Mouse (Mus musculus) forebrain, embryonic 12.5 days (tissue): Measurements from ENCODE around the gene Ptprj. TPM values are rescaled to one million over a fixed set of nuclear protein-coding genes. Genes with fewer than 3 reads are reported as not detected.
A peak's percentile ranks its signal among the peaks of the same experiment; 100 is the strongest.

ENCODE experiments used
- ATAC-seq: fragments of 200-750 bp; cut with Nextera tagmentation; 2 replicates; pipeline ENCODE4 v1.8.0; 2017; ENCODE audit warnings: moderate TSS enrichment; ENCODE audit not compliant: low FRiP score
- H3K27ac ChIP-seq: fragments of 300-500 bp; sonication (generic); 2 replicates; pipeline ENCODE4 v1.5.1; 2016; ENCODE audit warnings: mild to moderate bottlenecking
- H3K27me3 ChIP-seq: fragments of 300-500 bp; sonication (generic); 2 replicates; pipeline ENCODE4 v1.6.1; 2016; ENCODE audit warnings: mild to moderate bottlenecking
- H3K36me3 ChIP-seq: fragments of 300-500 bp; sonication (generic); replicated peaks from 2 replicates; pipeline ENCODE4 v1.6.1; 2016; ENCODE audit warnings: mild to moderate bottlenecking
- H3K4me1 ChIP-seq: fragments of 300-500 bp; sonication (generic); 2 replicates; pipeline ENCODE4 v1.6.1; 2016
- H3K4me2 ChIP-seq: fragments of 300-500 bp; sonication (generic); 2 replicates; pipeline ENCODE4 v1.6.1; 2016; ENCODE audit warnings: mild to moderate bottlenecking, moderate library complexity
- H3K4me3 ChIP-seq: fragments of 300-500 bp; sonication (generic); replicated peaks from 2 replicates; pipeline ENCODE4 v1.5.1; 2016; ENCODE audit warnings: mild to moderate bottlenecking
- H3K9ac ChIP-seq: fragments of 300-500 bp; sonication (generic); 2 replicates; pipeline ENCODE4 v1.6.1; 2016; ENCODE audit warnings: mild to moderate bottlenecking
- H3K9me3 ChIP-seq: fragments of 300-500 bp; sonication (generic); 2 replicates; pipeline ENCODE4 v1.6.1; 2016
- WGBS: fragments of 180-500 bp; shearing (Covaris S2); methylation state at CpG from one replicate; pipeline ENCODE4 v1.1.7; 2016; 5-methylcytosine and 5-hydroxymethylcytosine counted together
- polyA plus RNA-seq: library from polyadenylated mRNA; unstranded; fragments of >200 nt; fragmentation: Nextera tagmentation; extraction: Ambion mirVana; gene quantifications from 2 replicates; pipeline ENCODE4 v1.2.1, GENCODE M21; 2016

Gene Ptprj
- 2.1 and 2.7 TPM in 2 replicates for polyA plus RNA-seq

DNA sequence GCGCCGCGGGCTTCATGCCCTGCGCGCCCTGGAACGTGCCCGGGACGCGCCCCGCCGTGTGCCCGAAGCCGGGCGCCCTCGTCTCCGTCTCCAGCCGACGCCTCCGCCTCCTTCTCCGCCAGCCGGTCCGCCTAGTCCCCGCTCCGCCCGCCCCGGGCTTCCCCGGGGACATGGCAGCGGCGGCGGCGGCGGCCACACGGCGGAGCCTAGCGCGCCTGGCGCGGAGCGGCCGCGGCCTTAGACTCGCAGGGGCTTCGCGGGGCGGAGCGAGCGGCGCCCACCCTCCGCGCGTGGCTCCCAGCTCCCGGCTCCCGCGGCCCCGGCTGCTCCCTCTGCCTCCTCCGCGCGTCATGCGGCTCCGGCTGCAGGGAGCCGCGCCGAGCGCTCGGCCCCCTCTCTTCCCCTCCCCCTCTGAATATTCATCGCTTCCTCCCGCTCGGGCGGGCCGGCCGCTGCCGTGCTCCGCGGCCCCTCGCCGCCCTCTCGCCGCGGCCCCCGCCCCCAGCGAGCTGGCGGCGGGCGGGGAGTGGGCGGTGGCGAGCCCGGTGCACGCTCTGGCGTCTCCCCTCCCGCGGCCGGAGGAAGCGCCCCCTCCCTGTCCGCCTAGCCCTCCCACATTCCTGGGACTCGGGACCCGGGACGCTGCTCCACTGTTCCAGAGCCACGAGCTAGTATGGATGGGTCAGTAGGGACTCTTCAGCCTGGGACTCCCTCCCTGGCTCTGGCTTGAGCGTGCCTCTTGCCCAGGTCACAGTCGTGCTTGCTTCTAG, at the start of gene Ptprj:
Gene Ptprj (minus strand): TSS at position 412 of the 770 bp plus-strand sequence.
- peak within 1 kb of the TSS; percentile 92 for H3K9ac ChIP-seq
- no peaks in the 10 kb centered on the region for H3K9me3 ChIP-seq
- under 1% methylated on average over 73 of the region's 100 CpGs for WGBS
- H3K36me3 ChIP-seq, result no peaks in the 10 kb centered on the region
- H3K4me1 ChIP-seq, result peaks cover 8% of the 10 kb centered on the region
- ATAC-seq, result peak; percentile 88
- H3K4me2 ChIP-seq, result peak within 1 kb of the TSS; percentile 97
- peaks cover 9% of the 10 kb centered on the region; the same call in 1 of the 2 replicates for H3K27me3 ChIP-seq
- H3K27ac ChIP-seq, result peak within 1 kb of the TSS; percentile 83
- peak within 1 kb of the TSS; percentile 83 for H3K4me3 ChIP-seq

DNA sequence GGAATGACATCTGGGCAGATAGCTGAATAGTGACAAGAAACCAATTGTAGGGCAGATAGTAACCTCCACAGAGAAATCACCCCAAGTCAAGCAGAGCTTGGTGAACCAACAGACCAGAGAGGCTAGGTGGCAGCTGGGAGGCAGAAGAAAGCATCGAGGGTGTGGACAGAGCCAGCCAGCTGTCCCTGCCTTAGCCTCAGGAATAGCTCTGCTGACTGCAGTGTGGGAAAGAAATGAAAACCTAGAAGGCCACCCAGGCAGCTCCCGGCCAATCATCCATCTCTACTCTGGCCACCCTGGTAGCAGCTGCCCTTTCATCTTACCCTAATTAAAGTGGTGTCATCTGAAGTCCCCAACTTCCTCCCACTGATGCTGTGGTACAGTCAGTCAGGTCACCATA, 49.1 kb upstream of the Ptprj start:
- 68% methylated on average over 2 of the region's 2 CpGs for WGBS
- Histone ChIP-seq H3K9me3 (no peaks in the 10 kb centered on the region), H3K27ac (no peak overlapping the region), H3K4me3 (no peak overlapping the region), H3K9ac (no peak overlapping the region), H3K27me3 (no peaks in the 10 kb centered on the region), H3K36me3 (no peaks in the 10 kb centered on the region), H3K4me1 (no peaks in the 10 kb centered on the region), H3K4me2 (no peak overlapping the region)
- no peak for ATAC-seq

DNA sequence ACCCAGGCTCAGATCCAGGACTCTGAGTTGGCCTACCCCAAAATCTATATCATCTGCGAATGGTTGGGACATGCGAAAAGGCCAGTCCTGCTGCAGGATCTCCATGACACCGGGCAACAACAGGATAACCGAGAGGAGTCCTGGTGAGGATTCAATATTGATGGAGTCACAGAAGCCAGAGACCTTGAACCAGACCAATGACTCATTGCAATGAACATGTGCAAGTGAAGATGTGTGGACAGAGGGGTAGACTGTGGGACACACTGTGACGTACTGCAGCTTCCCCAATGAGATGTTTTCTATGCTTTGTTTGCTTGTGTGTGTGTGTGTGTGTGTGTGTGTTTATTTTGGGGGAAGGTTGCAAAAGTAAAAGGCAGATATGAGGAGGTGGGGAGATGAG, 47.8 kb upstream of the Ptprj start:
- Histone ChIP-seq H3K4me3 (no peak overlapping the region), H3K36me3 (no peaks in the 10 kb centered on the region), H3K4me2 (no peak overlapping the region), H3K9ac (no peak overlapping the region), H3K27ac (no peak overlapping the region), H3K27me3 (no peaks in the 10 kb centered on the region), H3K9me3 (no peaks in the 10 kb centered on the region), H3K4me1 (no peaks in the 10 kb centered on the region)
- ATAC-seq, result no peak
- 89% methylated on average over 5 of the region's 5 CpGs for WGBS

DNA sequence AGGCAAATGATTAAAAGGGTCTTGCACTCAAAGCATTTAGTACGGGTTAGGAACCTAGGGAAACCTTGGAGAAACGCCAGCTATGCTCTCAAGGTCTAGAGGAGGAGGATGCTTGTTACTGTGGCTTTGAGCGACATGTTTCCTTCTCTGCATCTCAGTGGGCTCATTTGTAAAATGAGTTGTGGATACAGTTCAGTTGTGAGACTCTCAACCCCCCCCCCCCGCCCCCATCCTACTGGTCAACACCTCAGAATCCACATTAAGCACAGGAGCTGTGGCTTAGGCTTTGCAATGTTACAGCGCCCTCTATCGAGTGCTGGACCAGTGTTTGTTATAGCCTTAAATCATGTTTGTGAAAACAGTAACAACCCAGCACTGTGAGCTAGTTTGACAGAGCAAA, 44.5 kb upstream of the Ptprj start:
- Histone ChIP-seq H3K27me3 (no peaks in the 10 kb centered on the region), H3K4me2 (no peak overlapping the region), H3K9ac (no peak overlapping the region), H3K9me3 (no peaks in the 10 kb centered on the region), H3K36me3 (no peaks in the 10 kb centered on the region), H3K4me1 (no peaks in the 10 kb centered on the region), H3K4me3 (no peak overlapping the region), H3K27ac (no peak overlapping the region)
- 0 out of 2 replicates have a peak, but pooled peaks have one; percentile 46 for ATAC-seq
- 12% methylated on average over 6 of the region's 6 CpGs for WGBS

DNA sequence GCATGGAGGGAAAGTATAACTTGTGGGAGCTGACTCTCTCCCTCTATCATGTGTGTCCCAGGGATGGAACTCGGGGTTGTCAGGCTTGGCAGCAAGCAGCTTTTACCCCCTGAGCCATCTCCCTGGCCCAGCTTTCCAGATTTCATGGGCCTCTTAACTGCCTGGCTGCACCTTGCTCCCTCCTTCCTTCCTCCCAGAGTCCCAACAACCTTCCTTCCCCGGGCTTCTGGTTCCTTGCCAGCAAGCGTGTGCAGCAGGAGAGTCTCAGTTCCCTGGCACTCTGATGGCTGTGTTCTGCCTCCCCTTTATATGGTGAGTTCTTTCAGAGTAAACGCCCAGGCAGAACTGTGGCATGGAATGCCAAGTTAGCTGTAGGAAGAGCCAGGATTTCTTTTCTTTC, 43.9 kb upstream of the Ptprj start:
- no peak; the same call in 1 of the 2 replicates for ATAC-seq
- no peak overlapping the region for H3K4me3 ChIP-seq
- H3K27me3 ChIP-seq, result no peaks in the 10 kb centered on the region
- H3K36me3 ChIP-seq, result no peaks in the 10 kb centered on the region
- H3K9me3 ChIP-seq, result no peaks in the 10 kb centered on the region
- H3K4me1 ChIP-seq, result no peaks in the 10 kb centered on the region
- no peak overlapping the region for H3K27ac ChIP-seq
- no peak overlapping the region for H3K9ac ChIP-seq
- no peak overlapping the region for H3K4me2 ChIP-seq
- 43% methylated on average over 4 of the region's 4 CpGs for WGBS

DNA sequence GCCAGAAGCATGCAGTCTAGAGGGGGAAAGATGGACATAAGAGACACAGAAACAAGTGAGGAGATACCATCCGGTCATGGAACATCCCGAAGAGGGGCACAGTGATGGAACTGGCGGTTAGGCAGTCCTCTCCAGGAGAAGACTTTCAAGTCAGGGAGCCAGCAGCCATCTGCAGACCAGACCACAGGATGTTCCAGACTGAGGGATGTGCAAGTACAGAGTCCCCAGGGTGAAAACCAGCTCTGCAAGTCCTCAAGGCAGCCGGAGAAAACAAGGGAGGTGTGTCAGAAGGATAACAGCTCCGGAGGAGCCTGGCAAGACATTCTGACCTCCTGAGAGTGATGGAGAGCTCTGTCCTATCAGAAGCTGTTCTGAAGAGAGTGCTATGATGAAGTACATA, 40.4 kb upstream of the Ptprj start:
- Histone ChIP-seq H3K4me1 (no peaks in the 10 kb centered on the region), H3K9me3 (no peaks in the 10 kb centered on the region), H3K36me3 (no peaks in the 10 kb centered on the region), H3K9ac (no peak overlapping the region), H3K27ac (no peak overlapping the region), H3K27me3 (no peaks in the 10 kb centered on the region), H3K4me3 (no peak overlapping the region), H3K4me2 (no peak overlapping the region)
- 83% methylated on average over 5 of the region's 5 CpGs for WGBS
- no peak for ATAC-seq

DNA sequence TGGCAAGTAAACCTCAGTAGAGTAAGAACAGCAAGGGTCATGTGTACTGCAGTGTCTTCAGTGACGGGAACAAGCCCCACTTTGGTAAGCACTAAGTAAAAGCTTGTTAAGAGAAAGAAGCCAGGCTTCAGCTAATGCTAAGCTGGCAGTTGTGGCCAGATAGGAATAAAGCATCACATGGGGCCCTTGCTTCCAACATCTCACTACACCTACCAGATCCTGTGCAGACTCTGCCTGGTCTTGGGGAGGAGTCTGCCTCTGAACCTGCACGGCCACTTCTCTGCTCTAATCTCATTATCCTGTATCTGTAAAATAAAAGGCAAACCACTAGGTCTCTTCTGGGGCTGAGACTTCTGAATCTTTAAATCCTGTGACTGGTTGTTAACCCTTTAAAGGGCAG, 39.2 kb upstream of the Ptprj start:
- no peak overlapping the region for H3K4me2 ChIP-seq
- no peaks in the 10 kb centered on the region for H3K4me1 ChIP-seq
- H3K9me3 ChIP-seq, result no peaks in the 10 kb centered on the region
- no peaks in the 10 kb centered on the region for H3K27me3 ChIP-seq
- no peaks in the 10 kb centered on the region for H3K36me3 ChIP-seq
- ATAC-seq, result no peak
- no peak overlapping the region for H3K27ac ChIP-seq
- no peak overlapping the region; the same call in 1 of the 2 replicates for H3K9ac ChIP-seq
- H3K4me3 ChIP-seq, result no peak overlapping the region
- 23% methylated on average over 2 of the region's 2 CpGs for WGBS

DNA sequence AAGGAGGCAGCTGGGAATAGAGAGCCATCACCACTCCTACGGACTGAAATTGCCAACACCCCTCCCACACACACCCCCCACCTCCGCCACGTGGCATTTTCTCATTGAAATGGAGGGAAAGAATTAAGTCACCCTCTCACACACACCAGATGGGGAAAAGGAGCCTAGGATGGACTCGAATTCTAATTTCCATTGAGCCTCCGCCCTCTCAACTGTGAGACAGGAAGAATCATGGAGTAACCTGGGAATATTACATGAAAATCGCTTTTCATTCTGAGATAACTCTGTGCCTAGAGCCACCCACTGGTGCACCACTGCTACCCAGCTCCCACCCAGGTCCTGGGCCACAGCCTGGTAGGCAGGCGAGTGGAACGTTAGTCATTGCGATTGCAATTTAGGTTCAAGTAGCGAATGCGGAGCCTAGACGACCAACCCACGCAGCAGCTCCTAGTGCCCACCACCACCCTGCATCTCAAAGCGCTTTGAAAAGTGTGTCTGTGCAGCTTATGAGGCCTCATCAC, 34.3 kb upstream of the Ptprj start:
- H3K9ac ChIP-seq, result no peak overlapping the region
- ATAC-seq, result no peak
- no peaks in the 10 kb centered on the region for H3K4me1 ChIP-seq
- no peaks in the 10 kb centered on the region for H3K27me3 ChIP-seq
- H3K9me3 ChIP-seq, result no peaks in the 10 kb centered on the region
- 86% methylated on average over 14 of the region's 14 CpGs for WGBS
- no peak overlapping the region for H3K4me2 ChIP-seq
- H3K36me3 ChIP-seq, result no peaks in the 10 kb centered on the region
- H3K4me3 ChIP-seq, result no peak overlapping the region
- H3K27ac ChIP-seq, result no peak overlapping the region

DNA sequence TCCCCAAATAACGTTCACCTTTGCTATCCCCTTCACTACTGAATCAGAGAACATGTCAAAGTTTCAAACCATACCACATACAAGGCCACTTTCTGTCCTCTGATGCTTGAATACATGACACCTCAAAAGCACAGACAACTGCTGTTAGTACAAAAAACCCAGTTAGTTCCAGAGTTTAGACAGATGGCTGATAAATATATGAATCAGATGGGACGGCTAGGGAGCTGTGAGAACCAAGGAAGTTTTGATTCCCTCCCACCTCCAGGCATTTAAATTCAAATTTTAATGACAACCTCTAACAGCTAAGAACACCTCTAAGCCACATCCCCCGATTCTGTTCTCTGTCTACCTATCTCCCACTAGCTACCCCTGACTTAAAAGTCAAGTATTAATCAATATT, 33.1 kb upstream of the Ptprj start:
- no peak overlapping the region for H3K4me2 ChIP-seq
- no peaks in the 10 kb centered on the region for H3K9me3 ChIP-seq
- no peak overlapping the region for H3K27ac ChIP-seq
- H3K4me1 ChIP-seq, result no peaks in the 10 kb centered on the region
- no peak overlapping the region for H3K4me3 ChIP-seq
- H3K27me3 ChIP-seq, result no peaks in the 10 kb centered on the region
- WGBS, result 84% methylated on average over 3 of the region's 3 CpGs
- no peak overlapping the region for H3K9ac ChIP-seq
- no peak for ATAC-seq
- H3K36me3 ChIP-seq, result no peaks in the 10 kb centered on the region

DNA sequence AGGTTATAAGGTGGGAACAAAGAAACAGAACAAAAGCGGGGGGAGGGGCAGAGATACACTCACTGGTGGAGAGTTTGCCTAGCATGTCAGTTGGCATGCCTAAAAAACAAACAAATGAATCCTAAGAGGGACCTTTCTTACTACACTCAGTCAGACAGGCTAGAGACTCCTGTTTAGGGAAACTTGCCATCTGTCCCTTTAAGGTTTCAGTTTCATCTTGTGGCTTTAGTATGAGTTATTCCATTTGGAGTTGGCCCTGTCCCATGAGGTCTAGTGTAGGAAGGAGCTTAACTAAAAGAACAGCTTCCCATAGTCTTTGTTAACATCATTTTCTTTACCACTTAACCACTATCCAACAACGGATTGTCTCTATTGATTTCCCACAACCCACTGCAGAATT, 32.6 kb upstream of the Ptprj start:
- H3K36me3 ChIP-seq, result no peaks in the 10 kb centered on the region
- no peak overlapping the region for H3K27ac ChIP-seq
- H3K9ac ChIP-seq, result no peak overlapping the region
- H3K4me3 ChIP-seq, result no peak overlapping the region
- no peaks in the 10 kb centered on the region for H3K27me3 ChIP-seq
- ATAC-seq, result no peak
- 80% methylated on average over 2 of the region's 2 CpGs for WGBS
- no peaks in the 10 kb centered on the region for H3K4me1 ChIP-seq
- no peaks in the 10 kb centered on the region for H3K9me3 ChIP-seq
- no peak overlapping the region for H3K4me2 ChIP-seq

DNA sequence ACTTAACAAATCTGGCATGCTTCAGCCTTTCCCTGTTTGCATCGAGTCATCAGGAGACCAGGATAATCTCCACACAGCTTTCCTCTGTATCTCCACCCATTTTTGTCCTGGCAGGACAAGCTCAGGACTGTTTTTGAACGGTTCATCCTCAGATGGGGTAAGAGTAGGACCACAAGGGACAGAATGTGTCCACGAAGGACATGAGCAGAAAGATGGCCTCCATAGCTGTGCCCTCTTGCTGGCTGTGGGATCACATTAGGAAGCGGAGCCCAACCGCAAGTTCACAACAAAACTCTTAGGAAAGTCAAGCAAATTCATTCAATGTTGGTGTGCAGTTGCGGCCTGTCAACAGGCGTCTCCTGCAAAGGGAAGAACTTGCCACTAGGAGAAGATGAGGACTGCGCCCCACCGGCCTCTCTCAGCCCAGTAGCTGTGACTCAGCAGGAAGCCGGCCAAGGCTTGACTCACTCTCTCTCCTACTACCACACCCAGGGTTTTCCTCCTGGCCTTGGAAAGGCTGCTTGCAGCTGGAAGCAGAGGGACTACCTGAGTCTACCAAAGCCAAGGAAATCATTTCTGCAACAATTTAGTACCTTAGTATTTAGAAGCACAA, 31.6 kb upstream of the Ptprj start:
- no peak overlapping the region for H3K27ac ChIP-seq
- no peak for ATAC-seq
- WGBS, result 87% methylated on average over 10 of the region's 10 CpGs

DNA sequence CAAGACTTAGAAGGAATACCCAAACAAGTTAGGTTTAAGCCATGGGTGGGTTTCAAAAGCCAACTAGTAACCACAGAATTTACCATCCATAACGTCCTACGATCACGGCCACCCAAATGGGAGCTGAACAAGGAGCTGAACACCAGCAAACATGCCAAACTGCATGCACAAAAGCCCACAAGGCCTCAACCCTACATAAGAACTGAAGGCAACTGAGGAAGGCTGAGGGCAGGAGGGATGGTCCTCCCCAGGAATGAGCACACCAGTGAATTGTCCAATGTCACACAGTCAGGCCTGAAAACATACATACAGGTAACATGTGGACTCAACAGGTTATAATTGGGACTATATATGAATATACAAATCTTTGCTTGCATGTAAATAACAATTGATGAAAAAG, 20.6 kb upstream of the Ptprj start:
- Histone ChIP-seq H3K4me2 (no peak overlapping the region), H3K36me3 (no peaks in the 10 kb centered on the region), H3K9me3 (no peaks in the 10 kb centered on the region), H3K27ac (no peak overlapping the region), H3K27me3 (no peaks in the 10 kb centered on the region), H3K9ac (no peak overlapping the region), H3K4me1 (no peaks in the 10 kb centered on the region), H3K4me3 (no peak overlapping the region)
- WGBS, result 86% methylated on average over 3 of the region's 3 CpGs
- no peak for ATAC-seq

More for the DNA sequence above, 31.6 kb upstream of the Ptprj start:
- Histone ChIP-seq H3K4me2 (no peak overlapping the region), H3K9ac (no peak overlapping the region), H3K4me1 (no peaks in the 10 kb centered on the region), H3K4me3 (no peak overlapping the region), H3K9me3 (no peaks in the 10 kb centered on the region), H3K36me3 (no peaks in the 10 kb centered on the region), H3K27me3 (no peaks in the 10 kb centered on the region)

DNA sequence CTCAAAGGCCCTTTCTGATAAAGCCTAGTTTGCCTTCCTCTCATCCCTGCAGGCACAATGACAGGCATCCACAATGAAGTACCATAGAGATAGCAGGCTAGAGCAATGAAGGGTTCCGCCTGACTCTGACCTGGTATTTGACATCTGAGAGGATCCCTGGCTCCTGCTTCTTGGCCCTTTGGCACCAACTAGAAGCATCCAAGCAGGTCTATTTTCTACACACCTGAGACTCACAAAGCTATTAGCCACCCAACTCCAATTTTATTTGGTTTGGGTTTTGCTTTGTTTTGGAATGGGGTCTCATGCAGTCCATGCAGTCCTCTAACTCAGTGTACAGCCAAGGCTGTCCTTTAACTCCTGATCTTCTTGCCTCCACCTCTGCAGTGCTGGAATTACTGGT, 7.7 kb upstream of the Ptprj start:
- 97% methylated on average over 1 of the region's 1 CpGs for WGBS
- Histone ChIP-seq H3K9me3 (no peaks in the 10 kb centered on the region), H3K36me3 (no peaks in the 10 kb centered on the region), H3K9ac (no peak overlapping the region), H3K4me3 (no peak overlapping the region), H3K4me2 (no peak overlapping the region), H3K27ac (no peak overlapping the region), H3K4me1 (no peaks in the 10 kb centered on the region; the same call in 1 of the 2 replicates), H3K27me3 (no peaks in the 10 kb centered on the region)
- ATAC-seq, result no peak
